Mouse (Mus musculus) cerebellum, adult 9-11 months (tissue): ENCODE results near the gene Hydin.
"Not testable (repeated sequence)": the region's sequence is repeated elsewhere in the genome, so short reads cannot be mapped to it uniquely, and the experiment has no call there.

ENCODE experiments used
- DNase-seq: peaks from one replicate; pipeline ENCODE4 v3.0.0; 2022

The Hydin gene

DNA sequence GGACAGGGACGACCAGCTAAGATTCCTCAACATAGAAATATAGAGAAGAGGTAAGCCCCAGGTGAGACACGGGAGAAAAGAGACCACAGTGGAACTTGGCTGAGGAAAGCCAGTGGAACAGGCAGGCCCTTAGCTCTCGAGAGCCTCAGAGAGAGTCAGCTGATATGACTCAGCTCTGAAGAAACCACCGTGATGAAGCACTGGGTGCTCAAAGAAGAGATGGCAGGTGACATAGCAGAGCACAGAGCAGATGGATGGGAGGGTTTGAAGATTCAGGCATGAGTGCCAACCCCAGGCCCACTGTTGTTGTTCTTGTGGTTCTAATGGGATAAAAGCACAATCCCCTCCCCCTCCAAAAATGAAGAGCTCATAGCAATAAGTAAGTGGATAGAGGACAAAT lies 190.6 kb downstream of the Hydin start:
- no peak for DNase-seq

DNA sequence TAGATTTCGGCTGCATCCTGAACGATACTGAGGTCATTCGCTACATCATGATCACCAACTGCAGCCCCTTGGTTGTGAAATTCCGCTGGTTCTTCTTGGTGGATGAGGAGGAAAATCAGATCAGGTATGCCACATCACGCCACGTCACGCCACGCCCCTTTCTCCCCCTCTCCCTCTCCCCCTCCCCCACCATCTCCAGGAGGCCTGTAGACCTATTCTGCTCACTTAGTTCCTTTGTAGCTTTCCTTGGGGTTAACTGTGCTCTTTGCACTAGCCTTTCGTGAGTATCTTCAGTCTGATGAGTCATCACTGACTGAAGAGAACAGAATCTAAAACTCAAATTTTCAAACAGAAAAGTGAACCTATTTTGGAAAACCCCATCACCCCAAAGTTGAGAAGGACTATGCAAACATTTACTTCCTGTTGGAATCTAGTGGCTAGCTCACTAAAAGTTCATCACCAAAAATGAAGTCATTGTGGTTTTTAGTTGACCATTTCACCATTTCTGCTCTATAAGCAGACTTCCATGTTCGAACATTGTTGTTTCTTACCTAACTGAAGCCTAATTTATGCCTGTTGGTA lies 195.9 kb downstream of the Hydin start:
- no peak for DNase-seq

DNA sequence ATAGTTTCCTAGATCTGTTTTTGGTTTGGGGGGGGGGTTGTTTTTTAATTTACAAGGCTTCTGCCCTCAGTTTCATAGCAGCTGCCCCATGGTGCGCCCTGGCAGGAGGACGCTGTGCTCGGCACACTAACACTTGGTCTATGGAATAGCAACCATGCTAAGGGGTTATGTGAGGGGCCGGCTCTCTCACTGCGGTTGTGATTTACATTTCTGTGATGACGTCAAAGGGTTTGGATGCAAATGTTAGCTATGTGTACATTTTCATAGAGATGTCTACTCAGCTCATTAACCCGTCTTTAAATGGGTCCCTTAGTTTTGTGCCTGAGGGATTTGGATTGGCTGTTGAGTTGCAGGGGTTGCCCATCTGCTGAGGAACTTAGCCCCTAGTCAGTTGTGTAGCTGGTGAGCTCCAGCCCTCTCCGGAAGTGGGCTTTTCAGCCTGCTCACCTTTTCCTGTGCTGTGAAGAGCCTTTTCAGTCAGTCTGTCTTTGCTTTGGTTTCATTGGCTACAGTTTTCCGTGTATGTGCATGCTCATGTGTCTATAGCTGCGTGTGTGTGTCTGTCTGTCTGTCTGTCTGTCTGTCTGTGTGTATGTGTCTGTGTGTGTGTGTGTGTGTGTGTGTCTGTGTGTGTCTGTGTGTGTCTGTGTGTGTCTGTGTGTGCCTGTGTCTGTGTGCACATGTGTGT lies 197.1 kb downstream of the Hydin start:
- DNase-seq, result no peak

DNA sequence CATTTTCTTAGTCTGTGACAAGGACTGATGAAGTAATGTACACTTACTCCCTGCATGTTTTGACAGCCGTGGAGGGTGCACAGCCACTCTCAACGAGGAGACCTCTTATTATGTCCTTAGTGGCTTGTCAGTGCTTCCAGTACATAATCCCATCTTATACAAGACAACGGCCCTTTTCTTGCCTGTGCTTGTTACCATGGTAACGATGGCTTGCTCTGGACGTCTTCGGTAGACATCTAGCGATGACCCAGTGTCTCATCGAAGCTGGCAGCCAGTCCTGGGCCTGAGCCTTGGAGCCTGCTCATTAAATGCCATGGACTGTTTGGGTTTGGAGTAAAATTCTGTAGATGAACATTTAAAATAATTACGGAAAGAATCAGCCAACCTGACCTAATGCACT lies 198.8 kb downstream of the Hydin start:
- DNase-seq, result no peak

DNA sequence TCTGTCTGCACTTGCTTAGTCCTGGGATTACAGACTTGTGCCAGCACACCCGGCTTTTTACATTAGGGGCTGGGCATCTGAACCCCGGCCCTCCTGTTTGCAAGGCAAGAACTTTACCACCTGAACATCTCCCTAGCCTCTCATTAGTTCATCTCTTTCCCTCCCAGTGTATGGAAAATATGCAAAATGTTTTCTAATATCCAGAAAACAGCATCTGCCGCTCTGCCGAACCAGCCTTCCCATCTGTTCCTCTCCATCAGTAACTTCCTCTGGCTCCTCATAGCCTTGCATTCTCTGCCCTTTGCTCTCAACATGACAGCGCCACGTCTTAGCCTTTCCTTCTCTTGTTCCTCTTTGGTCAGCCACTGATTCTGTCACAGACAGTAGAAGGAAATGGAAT lies 210.5 kb downstream of the Hydin start:
- no peak for DNase-seq

DNA sequence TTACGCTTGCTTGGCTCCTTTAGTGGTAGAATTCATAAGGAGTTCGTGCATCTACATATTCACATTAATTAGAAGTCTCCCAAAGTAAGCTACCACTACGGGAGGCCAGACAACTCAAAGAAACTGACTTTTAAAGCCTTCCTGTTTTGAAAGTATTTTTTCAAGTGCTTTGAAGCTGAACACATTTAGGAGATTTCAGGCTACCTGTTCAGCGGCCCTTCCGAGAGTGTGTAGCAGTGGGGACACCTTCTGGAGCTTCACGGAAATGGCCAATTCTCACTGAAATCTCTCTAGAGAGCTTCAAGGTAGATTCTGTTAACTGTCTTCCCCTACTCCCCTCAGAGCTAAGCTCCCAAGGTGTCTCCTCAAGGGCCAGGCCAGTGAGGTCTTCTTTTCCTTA lies 211.8 kb downstream of the Hydin start:
- DNase-seq, result peak; percentile 45

DNA sequence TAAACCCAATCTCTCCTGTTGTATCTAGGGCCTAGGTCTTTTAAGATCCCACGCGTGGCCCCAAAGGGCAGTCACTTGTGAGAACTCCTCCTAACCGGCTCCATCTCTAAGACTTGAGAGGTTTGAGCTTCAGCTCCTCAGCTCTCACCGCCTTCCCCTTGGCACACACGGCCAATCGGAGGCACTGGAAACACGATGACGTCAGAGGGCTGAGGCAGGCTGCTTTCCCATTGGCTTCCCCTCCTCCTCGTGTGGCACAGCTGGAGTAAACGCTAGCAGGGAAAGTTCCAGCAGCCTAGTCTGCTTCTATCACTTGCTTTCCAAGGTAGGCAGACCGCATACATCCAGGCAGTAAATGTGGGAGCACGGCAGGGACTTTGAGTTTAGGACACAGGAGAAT lies 212.6 kb downstream of the Hydin start:
- DNase-seq, result no peak

DNA sequence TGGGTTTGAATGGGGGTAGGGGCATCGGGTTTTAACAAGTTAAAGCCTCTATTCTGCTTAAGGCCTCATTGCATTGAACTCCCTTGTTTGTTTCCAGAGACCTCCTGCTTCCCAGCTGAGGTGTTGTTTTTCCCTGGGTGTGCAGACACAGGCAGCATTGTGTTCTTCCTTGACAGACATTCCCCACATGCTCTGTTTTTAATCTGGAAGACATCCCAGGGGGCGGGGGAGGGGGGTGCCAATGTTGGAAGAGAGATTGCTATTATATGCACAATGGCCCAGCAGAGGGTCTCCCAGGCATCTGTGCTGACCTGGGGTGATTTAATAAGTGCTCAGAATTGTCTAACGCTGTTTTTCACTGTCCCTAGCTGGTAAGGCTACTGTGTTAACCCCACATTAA lies 215.5 kb downstream of the Hydin start:
- DNase-seq, result no peak

DNA sequence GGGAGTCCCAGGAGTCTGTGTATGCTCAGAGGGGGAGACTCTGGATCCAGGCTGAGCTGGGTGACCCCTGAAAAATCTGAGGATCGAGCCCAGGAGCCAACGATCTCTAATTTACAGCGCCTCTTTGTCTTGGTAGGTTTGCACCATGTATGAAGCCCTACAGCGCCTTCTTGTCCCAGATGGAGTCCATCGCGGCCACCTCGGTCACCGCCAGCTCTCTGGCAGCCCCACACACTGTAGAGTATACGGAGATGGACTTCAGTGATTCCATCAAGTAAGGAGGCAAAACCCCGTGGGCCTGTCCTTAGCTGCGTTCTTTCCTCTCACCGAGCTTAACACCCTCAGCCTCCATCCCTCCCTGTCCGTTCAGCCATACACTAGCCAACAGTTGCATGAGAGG lies 218.5 kb downstream of the Hydin start:
- DNase-seq, result no peak

DNA sequence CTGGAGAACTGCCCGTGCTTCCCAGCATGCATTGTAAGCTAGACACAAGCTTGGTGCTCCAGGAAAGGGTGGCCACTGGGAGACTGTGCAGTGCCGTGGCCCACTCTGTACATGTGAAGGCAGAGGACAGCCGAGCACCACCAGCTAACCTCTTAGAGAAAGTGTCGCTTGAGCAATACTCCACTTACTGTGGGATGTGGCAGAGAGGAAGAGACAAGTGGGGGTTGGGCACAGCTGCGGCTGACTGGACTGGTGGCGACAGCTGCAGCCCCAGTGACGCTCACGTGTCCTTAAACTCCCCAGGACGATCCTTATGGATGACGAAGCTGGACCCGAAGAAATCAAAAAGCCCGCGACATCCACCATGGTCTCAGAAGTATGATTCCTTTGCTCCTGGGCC lies 219.2 kb downstream of the Hydin start:
- no peak for DNase-seq

DNA sequence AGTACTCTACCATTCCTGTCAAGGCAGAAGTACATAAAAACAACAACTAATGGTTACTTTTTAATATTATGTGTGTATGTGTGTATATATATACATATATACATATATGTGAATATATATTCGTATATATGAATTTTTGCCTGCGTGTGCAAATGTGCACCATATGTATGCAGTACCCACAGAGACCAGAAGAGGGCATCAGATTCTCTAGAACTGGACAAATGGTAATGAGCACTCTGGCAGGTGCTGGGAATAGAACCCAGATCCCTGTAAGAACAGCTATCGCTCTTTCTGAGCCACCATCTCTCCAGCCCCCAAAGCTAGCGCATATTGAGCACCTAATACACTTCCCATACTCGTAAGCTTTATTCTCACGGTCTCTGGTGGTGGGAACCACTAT lies 220.9 kb downstream of the Hydin start:
- no peak for DNase-seq

DNA sequence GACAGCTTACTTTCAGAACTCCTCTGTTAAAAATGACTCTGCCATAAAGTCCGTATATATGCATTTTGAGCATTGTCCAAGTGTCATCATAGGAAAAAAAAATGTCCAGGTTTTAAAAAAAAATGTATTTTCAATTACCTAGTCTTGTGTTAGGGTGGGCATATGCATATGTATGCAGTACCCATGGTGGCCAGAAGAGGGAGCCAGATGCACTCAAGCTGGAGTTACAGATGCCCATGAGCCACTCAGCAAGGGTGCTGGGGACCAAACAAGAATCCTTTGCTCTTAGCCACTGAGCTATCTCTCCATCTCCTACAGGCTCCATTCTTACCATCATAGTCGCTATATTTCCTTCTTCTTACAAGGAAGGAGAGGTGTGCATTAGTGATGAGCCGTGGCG lies 222.6 kb downstream of the Hydin start:
- DNase-seq, result no peak

DNA sequence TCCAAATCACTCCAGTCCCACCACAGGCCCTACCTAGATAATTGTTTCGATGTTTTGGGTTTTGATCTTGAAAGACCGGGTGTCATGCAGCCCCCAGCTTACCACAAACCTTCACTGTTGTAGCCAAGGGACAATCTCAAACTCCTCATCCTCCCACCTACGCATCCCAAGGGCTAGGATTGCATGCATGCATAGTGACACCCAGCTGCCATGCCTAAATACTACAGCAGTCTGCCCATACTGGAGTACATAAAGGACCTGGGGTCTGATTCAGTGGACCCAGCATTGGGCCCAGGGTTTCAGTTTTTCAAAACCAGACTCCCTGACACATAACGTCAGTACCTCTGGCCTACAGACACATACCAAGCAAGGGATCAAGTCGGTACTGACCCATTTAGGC lies 224.3 kb downstream of the Hydin start:
- no peak for DNase-seq

DNA sequence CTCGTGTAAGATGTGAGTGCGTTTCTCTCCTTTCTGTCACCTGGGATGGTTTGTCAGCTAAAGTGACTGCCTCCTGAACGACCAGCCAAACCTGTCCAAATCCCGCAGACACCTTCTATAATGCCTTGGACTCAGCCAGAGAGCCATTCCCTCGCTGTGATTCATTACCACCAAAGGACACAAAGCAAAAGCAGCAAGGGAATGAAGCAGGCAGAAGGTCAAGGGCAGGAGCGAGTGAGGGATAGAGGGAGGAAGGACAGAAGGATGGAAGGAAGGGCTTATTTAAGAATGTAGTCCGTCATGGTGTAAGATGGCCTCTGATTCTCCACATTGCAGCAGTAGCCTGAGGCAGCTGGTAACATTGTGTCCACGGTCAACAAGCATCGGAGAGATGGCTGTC lies 229.5 kb downstream of the Hydin start:
- DNase-seq, result no peak

DNA sequence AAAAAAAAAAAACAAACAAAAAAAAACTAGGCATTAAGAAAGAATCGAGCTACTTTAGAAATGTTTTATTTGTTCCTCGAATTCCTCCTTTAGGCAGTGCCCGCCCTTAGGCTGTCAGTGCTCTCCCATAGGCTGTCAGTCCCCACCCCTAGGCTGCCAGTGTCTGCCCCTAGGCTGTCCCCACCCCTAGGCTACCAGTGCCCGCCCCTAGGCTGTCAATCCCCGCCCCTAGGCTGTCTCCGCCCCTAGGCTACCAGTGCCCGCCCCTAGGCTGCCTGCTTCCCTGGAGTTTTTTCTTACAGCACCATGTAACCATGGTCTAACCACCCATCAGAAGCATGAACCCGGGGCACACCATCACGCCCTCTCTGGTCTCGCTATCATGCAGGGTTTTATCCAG lies 233.5 kb downstream of the Hydin start:
- no peak for DNase-seq

DNA sequence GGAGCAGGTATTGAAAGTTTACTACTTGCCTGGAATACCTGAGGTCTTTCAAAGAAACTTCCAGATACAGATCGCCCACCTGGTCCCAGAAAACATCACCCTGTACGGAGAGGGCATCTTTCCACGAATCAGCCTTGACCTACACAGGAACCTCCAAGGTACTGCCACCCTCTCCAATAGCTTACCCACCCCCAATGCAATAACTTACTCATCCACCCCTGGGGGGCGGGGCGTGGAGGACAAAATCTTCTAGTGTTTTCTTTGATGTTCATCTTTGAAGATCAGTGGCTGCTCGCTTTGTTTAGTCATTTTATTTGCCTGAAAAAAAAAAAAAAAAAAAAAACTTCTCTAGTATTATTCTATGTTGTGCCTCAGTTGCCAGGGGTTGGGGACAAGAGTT lies 233.9 kb downstream of the Hydin start:
- no peak for DNase-seq

DNA sequence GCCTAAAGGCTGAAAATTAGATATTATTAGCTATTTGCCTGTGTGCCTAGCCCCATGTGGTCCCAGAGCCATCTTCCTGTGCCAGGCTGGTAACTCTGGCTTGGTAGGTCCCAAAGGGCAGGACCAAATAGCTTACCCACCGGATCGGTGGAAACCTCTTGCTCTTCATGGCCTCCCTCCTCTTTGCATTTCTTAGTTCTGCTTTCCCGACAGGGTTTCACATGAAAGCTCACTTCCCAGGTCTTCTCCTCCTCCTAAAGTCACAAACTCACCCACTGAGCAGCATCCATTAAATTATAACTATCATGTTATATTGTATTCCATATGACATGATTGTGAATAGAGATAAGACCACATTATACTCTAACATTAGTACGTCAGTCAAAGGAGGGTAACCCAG lies 234.6 kb downstream of the Hydin start:
- no peak for DNase-seq

DNA sequence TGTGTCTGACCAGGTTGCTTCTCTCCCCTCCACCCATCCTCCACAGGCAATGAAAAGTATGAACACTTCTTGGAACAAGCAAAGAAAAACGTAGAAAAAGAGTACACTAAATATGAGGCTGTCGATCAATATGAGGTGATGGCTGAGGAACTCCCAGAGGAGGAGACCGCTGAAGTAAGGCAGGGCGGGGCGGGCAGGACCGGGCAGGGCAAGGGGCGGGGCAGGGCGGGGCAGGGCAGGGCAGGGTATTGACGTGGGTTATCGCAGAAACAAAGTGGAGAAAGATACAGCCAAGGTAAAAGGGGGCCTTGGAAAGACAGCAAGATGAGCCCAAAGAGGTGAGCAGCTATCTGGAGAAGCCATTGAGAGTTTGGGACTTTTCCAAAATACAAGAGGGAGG lies 236.1 kb downstream of the Hydin start:
- DNase-seq, result no peak

DNA sequence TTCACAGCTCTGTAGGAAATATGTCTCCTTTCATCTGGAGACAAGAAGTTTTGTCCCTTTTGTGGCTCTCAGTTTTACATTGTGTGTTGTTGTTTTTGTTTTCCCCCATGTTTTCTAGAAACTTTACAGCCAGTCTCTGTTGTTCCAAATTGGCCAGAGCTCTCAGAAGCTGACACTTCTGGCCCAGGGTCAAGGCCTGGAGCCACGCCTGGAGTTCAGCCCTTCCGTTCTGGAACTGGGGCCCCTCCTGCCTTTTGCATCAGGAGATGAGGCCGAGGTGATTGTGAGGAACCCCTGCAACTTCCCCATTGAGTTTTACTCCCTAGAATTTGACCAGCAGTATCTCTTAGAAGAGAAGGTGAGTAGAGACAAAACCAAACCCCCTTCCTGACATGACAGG lies 242.0 kb downstream of the Hydin start:
- peak; percentile 14 for DNase-seq

DNA sequence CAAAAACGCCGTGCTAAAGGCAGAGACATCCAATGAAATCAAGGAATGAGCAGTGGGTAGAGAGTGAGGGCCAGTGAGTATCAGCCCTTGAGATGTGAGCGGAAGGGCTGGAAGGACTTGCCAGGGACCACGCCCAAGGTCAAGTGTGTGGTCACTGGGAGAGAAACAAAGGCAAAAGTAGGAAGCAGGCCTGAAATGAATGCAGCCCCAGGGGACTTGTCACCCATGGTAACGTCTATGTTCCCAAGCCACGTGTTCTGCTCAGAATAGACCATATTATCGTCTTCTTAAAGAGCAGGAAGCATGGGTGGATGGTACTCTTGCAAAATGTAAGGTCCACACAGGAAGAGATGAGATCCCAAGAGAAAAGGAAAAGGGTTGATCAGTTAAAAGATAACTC lies 253.0 kb downstream of the Hydin start:
- DNase-seq, result no peak

DNA sequence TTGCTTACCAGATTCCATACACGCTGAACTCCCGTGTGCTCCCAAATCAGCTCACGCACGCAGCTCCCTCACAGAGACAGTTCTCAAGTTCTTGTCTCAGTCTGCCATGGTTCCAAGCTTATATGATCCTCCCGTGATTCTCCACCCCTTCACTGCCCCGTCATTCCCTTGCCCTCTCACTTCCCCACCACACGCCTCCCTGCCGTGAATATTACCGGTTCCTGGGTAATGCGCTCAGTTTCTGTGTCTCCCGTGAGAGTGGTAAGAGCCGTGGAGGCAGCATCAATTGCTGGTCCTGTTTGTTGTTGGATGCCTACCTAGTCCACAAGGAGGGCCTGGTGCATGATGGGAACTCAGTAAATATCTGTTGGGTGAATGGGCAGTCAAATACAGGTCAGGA lies 255.1 kb downstream of the Hydin start:
- DNase-seq, result no peak

DNA sequence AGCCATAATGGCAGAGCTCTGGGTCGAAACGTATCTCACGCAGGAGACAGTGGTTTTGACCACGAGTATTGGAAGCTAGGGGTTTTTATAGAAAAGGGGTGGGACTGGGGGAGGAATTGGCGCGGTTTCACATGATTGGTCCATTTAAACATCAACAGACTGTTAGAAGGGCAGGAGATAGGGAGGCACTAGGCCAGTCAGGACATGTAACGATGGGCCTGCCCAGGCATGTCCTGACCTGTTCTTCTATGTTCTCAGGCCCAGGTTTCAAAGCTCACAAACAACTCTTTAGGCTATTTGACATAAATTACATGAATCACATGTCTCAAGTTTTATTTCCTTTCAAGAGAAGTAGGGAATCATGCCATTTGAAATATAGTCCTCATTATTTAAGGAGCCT lies 255.7 kb downstream of the Hydin start:
- not testable (repeated sequence) for DNase-seq

DNA sequence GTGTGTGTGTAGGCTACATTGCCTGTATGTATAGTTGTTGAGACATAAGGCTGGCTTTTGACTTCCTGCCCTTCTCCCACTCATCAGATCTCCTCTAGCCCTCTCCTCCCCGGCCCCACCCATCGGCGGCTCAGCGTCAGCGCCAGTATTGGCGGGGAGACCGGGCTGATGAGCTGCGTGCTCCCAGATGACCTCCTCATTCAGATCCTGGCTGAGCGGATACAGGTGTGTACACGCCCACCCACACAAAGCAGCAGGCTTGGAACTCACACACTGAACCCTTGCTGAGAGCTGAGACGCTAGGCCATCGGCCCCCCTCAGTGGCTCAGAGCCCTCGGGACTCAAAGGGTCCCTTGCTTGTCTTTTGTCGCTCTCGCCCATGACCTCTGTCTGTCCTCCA lies 256.2 kb downstream of the Hydin start:
- no peak for DNase-seq

DNA sequence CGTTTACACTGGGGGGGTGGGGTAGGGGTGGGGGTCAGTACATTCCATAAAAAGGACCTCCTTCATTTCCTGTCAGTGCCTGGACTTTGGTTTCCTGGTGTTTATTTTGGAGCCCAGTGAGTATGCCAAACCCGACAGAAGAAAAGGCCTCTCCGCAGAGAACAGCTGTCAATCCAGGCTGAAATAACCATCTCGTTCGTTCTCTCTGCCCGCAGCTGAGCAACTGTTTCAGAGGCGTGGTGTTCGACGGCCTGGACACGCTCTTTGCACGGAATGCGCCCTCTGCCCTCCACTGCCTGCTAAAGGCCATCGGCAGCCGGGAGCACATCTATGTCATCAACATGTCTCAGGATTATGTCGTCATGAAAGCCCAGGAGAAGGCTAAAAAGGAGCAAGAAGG lies 258.5 kb downstream of the Hydin start:
- no peak for DNase-seq

DNA sequence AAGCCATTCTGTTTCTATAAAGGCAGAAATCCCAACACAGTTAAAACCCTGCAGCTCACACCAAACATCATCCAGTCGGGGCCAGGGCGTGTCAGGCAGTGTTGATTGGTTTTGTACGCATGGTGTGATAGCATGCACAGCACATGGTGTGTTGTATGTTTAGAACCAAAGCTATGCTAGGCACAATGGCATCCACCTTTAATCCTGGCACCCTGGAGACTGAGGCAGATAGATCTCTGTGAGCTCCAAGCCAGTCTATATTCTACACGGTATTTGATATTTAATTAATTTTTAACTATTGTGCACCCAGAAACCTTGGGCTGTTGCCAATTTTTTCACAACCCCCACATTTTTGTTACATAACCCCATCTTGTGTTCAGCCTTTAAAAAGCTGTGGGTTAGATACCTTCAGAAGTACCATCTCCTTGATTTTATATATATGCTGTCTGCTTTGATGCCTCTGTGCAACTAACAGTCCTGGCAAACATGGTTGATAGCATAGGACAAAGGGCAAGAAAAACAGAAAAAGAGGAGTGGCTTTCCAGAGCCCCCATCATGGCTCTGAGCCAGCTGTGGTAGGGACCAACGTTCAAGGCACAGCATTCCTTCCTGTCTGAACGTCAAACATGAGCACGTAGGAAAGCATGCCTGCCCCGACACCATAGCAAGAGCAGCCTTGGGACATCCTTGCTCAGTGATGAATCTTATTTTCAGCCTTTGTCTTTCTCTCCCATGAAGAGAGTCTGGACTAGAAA lies 263.4 kb downstream of the Hydin start:
- no peak for DNase-seq
